8 mouse cellular contexts compared by ENCODE assay signal in the genomic region with DNA sequence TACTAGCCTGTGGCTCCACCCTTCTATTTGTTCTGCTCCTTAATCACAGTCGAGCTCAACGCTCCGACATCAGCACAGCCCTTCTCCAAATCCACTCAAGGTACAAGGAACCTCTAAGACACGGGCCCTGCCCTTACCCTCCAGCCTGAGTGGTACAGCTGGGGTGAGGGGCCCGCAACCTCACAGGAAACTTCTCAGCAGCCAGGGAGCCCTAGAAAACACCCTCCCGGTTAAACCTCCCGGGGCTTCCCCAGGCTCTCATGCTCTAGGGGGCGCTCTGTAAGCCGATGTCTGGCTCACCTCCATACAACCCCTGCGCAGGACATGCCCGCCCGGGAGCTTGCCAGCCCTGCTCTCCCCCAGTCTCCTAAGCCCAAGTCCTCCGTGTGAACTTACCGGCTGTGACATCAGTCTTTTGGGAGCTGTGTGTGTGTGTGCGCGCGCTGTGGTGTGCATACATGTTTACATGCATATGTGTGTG. TPM values are rescaled to one million over a fixed set of nuclear protein-coding genes. Genes with fewer than 3 reads are reported as not detected.
DNase-seq lines count a peak whose midpoint lies in the region; ATAC-seq and TF ChIP-seq lines count a peak whose summit lies in the region.
"Had no signal": no experiment of that assay in that cellular context is flagged by ENCODE, and none has a peak within 500 bp of the region (broad histone marks: within the 10 kb centered on the region; RNA-seq: fewer than 3 reads in every experiment).

No protein-coding gene starts in this region.

- peaks cover 27% of the 10 kb centered on the region for H3K27me3 ChIP-seq in lung, embryonic 14.5 days (ENCODE audit: insufficient read depth, low read length)
- peaks cover 67% of the 10 kb centered on the region for H3K27me3 ChIP-seq in embryonic facial prominence, embryonic 10.5 days (replicated peaks; ENCODE audit: low read depth, poor library complexity, severe bottlenecking)
- peaks cover 30% of the 10 kb centered on the region for H3K27me3 ChIP-seq in intestine, embryonic 15.5 days (replicated peaks)
- no peaks in the 10 kb centered on the region for H3K27me3 ChIP-seq in splenic B cell, adult 2 months (ENCODE audit: control insufficient read depth, insufficient read depth, low read length, poor library complexity, severe bottlenecking)

- H3K9ac ChIP-seq in lung, embryonic 14.5 days: no peak overlapping the region
- H3K9ac ChIP-seq in intestine, embryonic 15.5 days: no peak overlapping the region

- DNase-seq in lung, embryonic 14.5 days: peak; percentile 36
- no peak for DNase-seq in lung, postnatal 25 days (ENCODE audit: low spot score)
- DNase-seq in embryonic facial prominence, embryonic 10.5 days (ENCODE audit: low spot score): peak; percentile 48
- DNase-seq in splenic B cell, adult 2 months (ENCODE audit: low read depth, low spot score): peak; percentile 8
- no peak for DNase-seq in layer of hippocampus, adult 18-20 months (ENCODE audit: low spot score in 2 of 2)
- no peak for DNase-seq in heart, adult 18-20 months

- no peaks in the 10 kb centered on the region for H3K4me1 ChIP-seq in lung, embryonic 14.5 days (ENCODE audit: insufficient read depth)
- peaks cover 29% of the 10 kb centered on the region for H3K4me1 ChIP-seq in embryonic facial prominence, embryonic 10.5 days
- 0 out of 2 replicates have a peak, but pooled peaks cover 4% of the 10 kb centered on the region for H3K4me1 ChIP-seq in intestine, embryonic 15.5 days (replicated peaks)

- WGBS in lung, embryonic 14.5 days: 21% methylated on average over 17 of the region's 17 CpGs
- 15% methylated on average over 17 of the region's 17 CpGs for WGBS in embryonic facial prominence, embryonic 10.5 days
- 18% methylated on average over 17 of the region's 17 CpGs for WGBS in intestine, embryonic 15.5 days

- no peak; the same call in 1 of the 2 replicates for TF ChIP-seq CTCF in lung, embryonic 14.5 days (IDR thresholded peaks at IDR 0.05; ENCODE audit: low read depth)

- no peak overlapping the region for H3K4me3 ChIP-seq in lung, embryonic 14.5 days (ENCODE audit: low read depth, low read length)
- peak overlapping the region; percentile 36; the same call in 1 of the 2 replicates for H3K4me3 ChIP-seq in embryonic facial prominence, embryonic 10.5 days
- H3K4me3 ChIP-seq in intestine, embryonic 15.5 days (replicated peaks): no peak overlapping the region

- no peak overlapping the region for H3K27ac ChIP-seq in lung, embryonic 14.5 days (ENCODE audit: low read depth)
- H3K27ac ChIP-seq in embryonic facial prominence, embryonic 10.5 days (replicated peaks): no peak overlapping the region; the same call in 1 of the 2 replicates
- H3K27ac ChIP-seq in intestine, embryonic 15.5 days: no peak overlapping the region

- no peaks in the 10 kb centered on the region for H3K36me3 ChIP-seq in lung, embryonic 14.5 days (ENCODE audit: insufficient read depth)
- H3K36me3 ChIP-seq in embryonic facial prominence, embryonic 10.5 days (replicated peaks): no peaks in the 10 kb centered on the region
- H3K36me3 ChIP-seq in intestine, embryonic 15.5 days: no peaks in the 10 kb centered on the region
- H3K36me3 ChIP-seq in splenic B cell, adult 2 months (ENCODE audit: control insufficient read depth, insufficient read depth, low read length, poor library complexity, severe bottlenecking): no peaks in the 10 kb centered on the region

- no peaks in the 10 kb centered on the region for H3K9me3 ChIP-seq in lung, embryonic 14.5 days (ENCODE audit: low read depth, low read length)
- no peaks in the 10 kb centered on the region for H3K9me3 ChIP-seq in embryonic facial prominence, embryonic 10.5 days
- H3K9me3 ChIP-seq in intestine, embryonic 15.5 days: no peaks in the 10 kb centered on the region

- ATAC-seq in lung, embryonic 14.5 days (ENCODE audit: insufficient read depth): no peak
- no peak for ATAC-seq in intestine, embryonic 15.5 days

- H3K4me2 ChIP-seq in lung, embryonic 14.5 days: peak overlapping the region; percentile 18; the same call in 1 of the 2 replicates
- H3K4me2 ChIP-seq in intestine, embryonic 15.5 days (replicated peaks): peak overlapping the region; percentile 21; the same call in 1 of the 2 replicates

RNA-seq across cellular contexts. Expression of gene Efcab6, which starts 9.6 kb away (rescaled TPM):
- 0.33 and 0.77 TPM in 2 replicates for polyA plus RNA-seq in lung, embryonic 14.5 days (2014; fragmentation: Nextera tagmentation; extraction: Ambion mirVana)
- polyA plus RNA-seq in embryonic facial prominence, embryonic 10.5 days (2016; fragmentation: Nextera tagmentation; extraction: Ambion mirVana): 0.52 and 0.71 TPM in 2 replicates
- polyA plus RNA-seq in intestine, embryonic 15.5 days (2015; fragmentation: Nextera tagmentation; extraction: Ambion mirVana): 0.05 and 0.10 TPM in 2 replicates
- total RNA-seq in layer of hippocampus, adult 18-20 months (2021): 1 to 10 TPM; 6.3 to 7.6 TPM
- under 1 TPM in 1 of 2 experiments, not detected in 1; 0.08 TPM for total RNA-seq in heart, adult 18-20 months (2021)

RNA-seq across cellular contexts. Expression of gene Sult4a1, which starts 30.8 kb away (rescaled TPM):
- polyA plus RNA-seq in lung, embryonic 14.5 days (2014; fragmentation: Nextera tagmentation; extraction: Ambion mirVana): 0.62 and 0.75 TPM in 2 replicates
- polyA plus RNA-seq in embryonic facial prominence, embryonic 10.5 days (2016; fragmentation: Nextera tagmentation; extraction: Ambion mirVana): 6.9 and 8.7 TPM in 2 replicates
- 4.7 and 6.1 TPM in 2 replicates for polyA plus RNA-seq in intestine, embryonic 15.5 days (2015; fragmentation: Nextera tagmentation; extraction: Ambion mirVana)
- 100 to 1,000 TPM; 350 to 353 TPM for total RNA-seq in layer of hippocampus, adult 18-20 months (2021)
- total RNA-seq in heart, adult 18-20 months (2021): under 1 TPM in 1 of 2 experiments, not detected in 1; 0.10 TPM

RNA-seq across cellular contexts. Expression of gene Pnpla5, which starts 48.2 kb away (rescaled TPM):
- polyA plus RNA-seq in lung, embryonic 14.5 days (2014; fragmentation: Nextera tagmentation; extraction: Ambion mirVana): not detected in 2 replicates
- polyA plus RNA-seq in embryonic facial prominence, embryonic 10.5 days (2016; fragmentation: Nextera tagmentation; extraction: Ambion mirVana): not detected in 2 replicates
- polyA plus RNA-seq in intestine, embryonic 15.5 days (2015; fragmentation: Nextera tagmentation; extraction: Ambion mirVana): not detected in 2 replicates
- not detected for total RNA-seq in layer of hippocampus, adult 18-20 months (2021)
- not detected for total RNA-seq in heart, adult 18-20 months (2021)
- total RNA-seq: layer of hippocampus, adult 8-10 months had no signal

Comparison
In these comparisons a context has a peak if more than half of its experiments do, and no peak if none do; other contexts are left out.
1. DNase-seq: peak in lung, embryonic 14.5 days (single experiment), embryonic facial prominence, embryonic 10.5 days (single experiment) and splenic B cell, adult 2 months (single experiment); none in lung, postnatal 25 days (single experiment), layer of hippocampus, adult 18-20 months (0 of 2) and heart, adult 18-20 months (0 of 2).